Mouse (Mus musculus) gastrocnemius, adult 18-20 months (tissue): ENCODE results near the gene Phf6. TPM values are rescaled to one million over a fixed set of nuclear protein-coding genes. Genes with fewer than 3 reads are reported as not detected.
A peak's percentile ranks its signal among the peaks of the same experiment; 100 is the strongest.
"Not testable (repeated sequence)": the region's sequence is repeated elsewhere in the genome, so short reads cannot be mapped to it uniquely, and the experiment has no call there.

Experiments
- DNase-seq: peaks from one replicate; pipeline ENCODE4 v3.0.0; 2021; ENCODE audit warnings: low spot score
- total RNA-seq, 2 experiments: library from RNA; stranded (reverse); gene quantifications; 2 replicates each; pipeline ENCODE4 v1.2.3; 2021

Phf6 gene
- total RNA-seq, 2 experiments from 2014 or later = 3.5 to 7.1 TPM

DNA sequence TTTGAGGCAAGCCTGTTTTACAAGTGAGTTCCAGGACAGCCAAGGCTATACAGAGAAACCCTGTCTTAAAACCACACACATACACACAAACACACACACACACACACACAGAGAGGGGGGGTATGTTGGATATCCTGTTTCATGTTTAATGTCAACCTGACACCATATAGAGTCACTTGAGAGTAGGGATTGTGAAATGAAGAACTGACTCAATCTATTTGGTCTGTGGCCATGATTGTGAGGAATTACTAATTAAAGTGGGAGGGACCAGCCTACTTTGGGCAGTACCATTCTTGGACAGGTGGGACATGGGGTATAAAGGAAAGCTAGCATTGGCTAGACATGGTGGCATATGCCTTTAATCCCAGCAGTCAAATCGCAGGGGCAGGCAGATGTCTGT is 60.6 kb downstream of the Phf6 start:
- no peak for DNase-seq

DNA sequence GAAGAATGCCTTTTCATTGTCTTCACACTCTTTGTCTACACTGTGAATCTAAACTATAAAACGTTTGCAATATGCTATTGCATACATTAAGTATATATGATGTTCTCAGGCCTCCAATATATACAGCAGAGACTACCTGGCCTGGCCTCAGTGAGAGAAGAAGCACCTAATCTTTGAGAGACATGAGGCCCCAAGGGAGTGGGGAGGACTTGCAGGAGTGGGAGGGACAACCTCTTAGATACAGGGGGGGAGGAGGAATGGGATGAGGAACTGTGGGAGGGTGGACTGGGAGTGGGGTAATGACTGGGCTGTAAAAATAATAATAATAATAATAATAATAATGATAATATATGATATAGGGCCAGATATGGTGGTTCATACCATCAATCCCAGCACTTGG is 66.5 kb downstream of the Phf6 start:
- no peak for DNase-seq

DNA sequence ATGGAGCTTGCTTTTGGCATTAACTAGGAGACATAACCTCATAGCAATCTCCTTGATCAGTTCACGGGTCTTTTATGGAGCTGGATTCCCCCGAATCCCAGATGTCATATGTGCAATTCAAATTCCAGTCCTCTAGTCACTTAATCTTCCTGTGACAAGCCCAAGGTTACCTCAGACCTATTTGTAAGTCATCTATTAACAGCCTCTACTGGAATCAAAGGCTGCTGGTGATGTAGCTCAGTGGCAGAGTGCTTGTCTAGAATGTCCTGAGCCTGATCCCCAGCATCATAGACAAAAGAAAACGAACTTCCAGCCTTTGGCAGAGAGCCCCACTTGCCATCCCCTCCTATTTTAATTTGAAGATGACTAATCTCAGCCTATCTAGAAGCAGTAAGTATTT is 69.3 kb downstream of the Phf6 start:
- no peak for DNase-seq

DNA sequence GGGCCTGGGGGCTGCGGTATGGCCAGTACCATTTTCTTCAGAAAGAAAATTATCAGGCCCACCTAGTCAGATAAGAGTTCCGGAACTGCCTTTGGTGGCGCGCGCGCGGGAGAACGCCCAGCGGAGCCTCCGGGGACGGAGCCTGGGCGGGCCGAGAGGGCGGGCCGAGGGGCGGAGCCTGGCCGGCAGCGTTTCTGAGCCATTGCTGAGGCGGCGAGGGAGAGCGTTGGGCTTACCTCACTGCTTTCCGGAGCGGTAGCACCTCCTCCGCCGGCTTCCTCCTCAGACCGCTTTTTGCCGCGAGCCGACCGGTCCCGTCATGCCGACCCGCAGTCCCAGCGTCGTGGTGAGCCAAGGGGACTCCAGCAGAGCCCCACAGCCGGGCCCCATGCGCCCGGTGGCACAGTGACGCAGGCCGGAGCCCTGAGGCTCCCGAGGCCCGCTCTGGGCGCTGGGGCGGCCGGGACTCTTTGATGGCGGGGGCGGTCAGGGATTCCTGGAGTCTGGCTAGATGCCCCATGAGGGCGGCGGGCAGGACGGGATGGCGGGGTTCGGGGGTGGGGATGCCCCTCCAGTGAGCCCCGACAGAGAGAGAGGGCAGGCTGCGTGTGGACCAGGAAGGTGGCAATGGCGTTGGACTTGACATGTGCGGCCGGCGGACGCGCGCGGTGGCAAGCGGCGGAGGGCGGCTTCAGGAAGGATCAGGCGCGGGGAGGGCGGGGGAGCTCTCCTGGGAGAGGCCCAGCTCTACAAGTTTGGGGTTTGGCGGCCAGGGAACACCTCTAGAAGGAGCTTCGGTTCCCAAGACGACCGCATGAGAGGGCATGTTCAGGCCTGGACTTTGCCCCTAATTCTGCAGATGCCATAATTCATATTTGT is 76.1 kb downstream of the Phf6 start, which contains the start of gene Hprt:
Gene Hprt (plus strand): TSS at position 233 of the 879 bp plus-strand sequence.
- DNase-seq = peak; percentile 85

DNA sequence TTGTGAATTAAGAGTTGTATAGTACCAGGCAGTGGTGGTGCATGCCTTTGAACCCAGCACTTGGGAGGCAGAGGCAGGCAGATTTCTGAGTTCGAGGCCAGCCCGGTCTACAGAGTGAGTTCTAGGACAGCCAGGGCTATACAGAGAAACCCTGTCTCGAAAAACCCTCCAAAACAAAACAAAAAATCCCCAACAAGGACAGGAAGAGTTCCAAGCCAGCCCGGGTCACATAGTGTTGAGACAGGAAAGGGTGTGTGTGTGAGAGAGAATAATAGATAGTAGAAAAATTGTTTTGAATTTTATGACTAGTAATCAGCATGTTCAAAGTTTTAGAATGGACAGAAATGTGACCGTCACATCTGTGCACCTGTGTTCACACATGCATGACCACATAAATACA is 82.7 kb downstream of the Phf6 start:
- DNase-seq = not testable (repeated sequence)

DNA sequence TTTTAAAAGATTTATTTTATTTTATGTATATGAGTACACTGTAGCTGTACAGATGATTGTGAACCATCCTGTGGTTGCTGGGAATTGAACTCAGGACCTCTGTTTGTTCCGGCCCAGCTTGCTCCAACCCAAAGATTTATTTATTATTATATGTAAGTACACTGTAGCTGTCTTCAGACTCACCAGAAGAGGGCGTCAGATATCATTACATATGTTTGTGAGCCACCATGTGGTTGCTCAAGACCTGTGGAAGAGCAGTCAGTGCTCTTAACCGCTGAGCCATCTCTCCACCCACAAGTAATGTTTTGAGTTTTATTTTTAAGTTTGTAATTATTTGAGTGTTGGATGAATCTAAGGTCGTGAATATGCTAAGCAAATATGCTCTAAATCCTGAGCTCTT is 92.8 kb downstream of the Phf6 start:
- not testable (repeated sequence) for DNase-seq

DNA sequence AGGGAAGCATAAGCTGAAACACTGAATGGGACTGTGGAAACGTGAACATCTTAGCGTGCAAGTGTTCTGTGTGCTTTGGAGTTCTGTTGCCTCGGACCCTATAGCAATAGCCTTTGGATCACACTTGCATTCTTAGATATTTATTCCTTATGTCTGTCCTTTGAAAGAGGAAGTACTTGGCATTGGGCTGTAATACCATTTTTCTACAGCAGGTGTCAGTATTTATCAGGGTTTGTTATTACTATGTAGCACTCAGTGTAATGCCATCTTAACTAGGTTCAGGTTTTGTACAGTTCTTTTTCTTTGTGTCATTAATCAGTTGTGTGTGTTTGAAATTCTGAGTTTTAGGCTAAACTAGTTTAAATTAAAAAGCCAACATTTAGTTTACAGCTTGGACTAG is 94.0 kb downstream of the Phf6 start:
- DNase-seq = peak; percentile 56

Other genes starting within 250 kb of the Phf6 start
- under 1 TPM in 1 of 2 experiments, not detected in 1; 0.30 TPM for gene Ccdc160, start 121.1 kb upstream of the Phf6 start, total RNA-seq
- gene Hprt, start 75.9 kb downstream of the Phf6 start, total RNA-seq = 10 to 100 TPM; 19.3 to 30.7 TPM